Mouse (Mus musculus): Measurements from ENCODE around the gene Psg16.

GRCm38 (mm10) chr7:17028923-17029322 lies 44.9 kb upstream of the Psg16 start:
- no peak for TF ChIP-seq CTCF (IDR thresholded peaks at IDR 0.05 in 2 of 3, conservative IDR thresholded peaks at IDR 0.05 in 1 of 3; ENCODE audit: control insufficient read depth in 1 of 3, insufficient read depth in 1 of 3, low read depth in 2 of 3, low read length in 3 of 3, poor library complexity in 1 of 3, severe bottlenecking in 1 of 3)
- no peak for TF ChIP-seq MEF2A (IDR thresholded peaks at IDR 0.05; ENCODE audit: extremely low read depth, insufficient replicate concordance, low read depth, low read length, poor library complexity, severe bottlenecking)
- TF ChIP-seq POLR2A (IDR thresholded peaks at IDR 0.05; ENCODE audit: control insufficient read depth in 1 of 2, insufficient read depth in 1 of 2, low read depth in 1 of 2, low read length in 2 of 2, poor library complexity in 1 of 2), result no peak; a peak in 1 of 4 replicates
- no peak for TF ChIP-seq ETS1 (IDR thresholded peaks at IDR 0.05; ENCODE audit: low read depth, low read length)
- TF ChIP-seq EP300 (IDR thresholded peaks at IDR 0.05; ENCODE audit: low read depth in 1 of 2, low read length in 2 of 2), result no peak
- no peak for TF ChIP-seq ZC3H11A (IDR thresholded peaks at IDR 0.05; ENCODE audit: low read depth, low read length)
- no peak for TF ChIP-seq CHD1 (IDR thresholded peaks at IDR 0.05; ENCODE audit: low read depth, low read length)
- no peak for TF ChIP-seq MAX (IDR thresholded peaks at IDR 0.05; ENCODE audit: low read length)
- no peak for TF ChIP-seq ZNF384 (IDR thresholded peaks at IDR 0.05; ENCODE audit: low read depth, low read length)
- TF ChIP-seq GATA1 (IDR thresholded peaks at IDR 0.05; ENCODE audit: low read depth, low read length), result no peak
- no peak for TF ChIP-seq MYC (IDR thresholded peaks at IDR 0.05; ENCODE audit: low read depth, low read length)
- TF ChIP-seq KAT2A (conservative IDR thresholded peaks at IDR 0.05; ENCODE audit: low read depth, low read length), result no peak
- TF ChIP-seq USF2 (IDR thresholded peaks at IDR 0.05; ENCODE audit: borderline replicate concordance in 1 of 2, insufficient read depth in 1 of 2, low read depth in 1 of 2, low read length in 2 of 2), result no peak
